Mouse (Mus musculus): ENCODE data around the gene Kndc1. TPM values are rescaled to one million over a fixed set of nuclear protein-coding genes. Genes with fewer than 3 reads are reported as not detected.

Gene Kndc1
- polyA plus RNA-seq, 1 experiment from 2014 or later, result 0.26 TPM

GRCm38 (mm10) chr7:139980778-139981177, 86.3 kb downstream of the Kndc1 start:
- Histone ChIP-seq H3K27ac (no peak overlapping the region), H3K4me1 (peaks cover 18% of the 10 kb centered on the region), H3K4me3 (no peak overlapping the region), H3K27me3 (ENCODE audit: poor library complexity, severe bottlenecking) (peaks cover 36% of the 10 kb centered on the region), H3K36me3 (replicated peaks) (peaks cover 7% of the 10 kb centered on the region), H3K9me3 (no peaks in the 10 kb centered on the region)
- 55% methylated on average over 3 of the region's 3 CpGs for WGBS
- no peak for DNase-seq (ENCODE audit: extremely low spot score, low spot score)

GRCm38 (mm10) chr7:139982058-139982457, 87.6 kb downstream of the Kndc1 start:
- no peaks in the 10 kb centered on the region for H3K9me3 ChIP-seq
- peaks cover 26% of the 10 kb centered on the region for H3K27me3 ChIP-seq (ENCODE audit: poor library complexity, severe bottlenecking)
- H3K36me3 ChIP-seq (replicated peaks), result peaks cover 9% of the 10 kb centered on the region
- 90% methylated on average over 11 of the region's 11 CpGs for WGBS
- H3K4me3 ChIP-seq, result no peak overlapping the region
- DNase-seq (ENCODE audit: extremely low spot score, low spot score), result no peak
- H3K27ac ChIP-seq, result no peak overlapping the region
- H3K4me1 ChIP-seq, result peaks cover 16% of the 10 kb centered on the region

GRCm38 (mm10) chr7:139984505-139984904, 90.0 kb downstream of the Kndc1 start:
- H3K4me1 ChIP-seq, result no peaks in the 10 kb centered on the region
- H3K27ac ChIP-seq, result no peak overlapping the region
- peaks cover 12% of the 10 kb centered on the region for H3K27me3 ChIP-seq (ENCODE audit: poor library complexity, severe bottlenecking)
- H3K36me3 ChIP-seq (replicated peaks), result peaks cover 9% of the 10 kb centered on the region
- WGBS, result 89% methylated on average over 11 of the region's 11 CpGs
- DNase-seq (ENCODE audit: extremely low spot score, low spot score), result no peak
- no peak overlapping the region for H3K4me3 ChIP-seq
- no peaks in the 10 kb centered on the region for H3K9me3 ChIP-seq

GRCm38 (mm10) chr7:139988272-139988671, 93.8 kb downstream of the Kndc1 start:
- WGBS, result 88% methylated on average over 9 of the region's 9 CpGs

GRCm38 (mm10) chr7:139990864-139991394, 96.4 kb downstream of the Kndc1 start:
- no peak for DNase-seq (ENCODE audit: extremely low spot score, low spot score)
- Histone ChIP-seq H3K4me3 (no peak overlapping the region), H3K4me1 (no peaks in the 10 kb centered on the region), H3K27me3 (ENCODE audit: poor library complexity, severe bottlenecking) (0 out of 2 replicates have a peak, but pooled peaks cover 6% of the 10 kb centered on the region), H3K27ac (no peak overlapping the region), H3K9me3 (no peaks in the 10 kb centered on the region), H3K36me3 (replicated peaks) (peaks cover 21% of the 10 kb centered on the region)
- 76% methylated on average over 8 of the region's 8 CpGs for WGBS

More at GRCm38 (mm10) chr7:139988272-139988671, 93.8 kb downstream of the Kndc1 start:
- Histone ChIP-seq H3K27ac (no peak overlapping the region), H3K36me3 (replicated peaks) (peaks cover 9% of the 10 kb centered on the region), H3K27me3 (ENCODE audit: poor library complexity, severe bottlenecking) (peaks cover 6% of the 10 kb centered on the region; the same call in 1 of the 2 replicates), H3K4me3 (no peak overlapping the region), H3K4me1 (no peaks in the 10 kb centered on the region), H3K9me3 (no peaks in the 10 kb centered on the region)
- no peak for DNase-seq (ENCODE audit: extremely low spot score, low spot score)

MicroRNAs encoded within 50 kb of the gene (microRNA counts, 519-probe panel; counts per million panel counts)
- 341 counts per million, percentile 65 among the panel's probes with 10 or more counts for microRNA mmu-miR-202-3p
- microRNA mmu-miR-202-5p, result 341 counts per million, percentile 65 among the panel's probes with 10 or more counts

Small RNA genes within 50 kb of the gene (microRNA-seq; reads per million reads assigned to microRNA genes)
- gene Mir202, result not detected
- gene Mir7062, result not detected
- gene mmu-mir-7686, result not detected

Other genes starting within 250 kb of the Kndc1 start
- gene Cfap46, start 210.9 kb upstream of the Kndc1 start, polyA plus RNA-seq (2016; fragmentation: Nextera tagmentation; extraction: Ambion mirVana), result 0.33 and 0.35 TPM in 2 replicates
- gene Adgra1, start 60.5 kb upstream of the Kndc1 start, polyA plus RNA-seq (2016; fragmentation: Nextera tagmentation; extraction: Ambion mirVana), result 1.1 and 1.8 TPM in 2 replicates
- gene Utf1, start 49.1 kb downstream of the Kndc1 start, polyA plus RNA-seq (2016; fragmentation: Nextera tagmentation; extraction: Ambion mirVana), result 0.25 TPM in 1 of 2 replicates, not detected in the other
- 0.67 and 0.91 TPM in 2 replicates for gene 6430531B16Rik, start 84.1 kb downstream of the Kndc1 start, polyA plus RNA-seq (2016; fragmentation: Nextera tagmentation; extraction: Ambion mirVana)
- 1.6 and 2.4 TPM in 2 replicates for gene Adam8, start 97.9 kb downstream of the Kndc1 start, polyA plus RNA-seq (2016; fragmentation: Nextera tagmentation; extraction: Ambion mirVana)
- 39.2 and 41.7 TPM in 2 replicates for gene Zfp511, start 141.7 kb downstream of the Kndc1 start, polyA plus RNA-seq (2016; fragmentation: Nextera tagmentation; extraction: Ambion mirVana)
- gene Tubgcp2, start 142.0 kb downstream of the Kndc1 start, polyA plus RNA-seq (2016; fragmentation: Nextera tagmentation; extraction: Ambion mirVana), result 80.6 and 81.1 TPM in 2 replicates
- 0.31 and 0.69 TPM in 2 replicates for gene Msx3, start 154.4 kb downstream of the Kndc1 start, polyA plus RNA-seq (2016; fragmentation: Nextera tagmentation; extraction: Ambion mirVana)
- 0.58 and 2.1 TPM in 2 replicates for gene Caly, start 187.9 kb downstream of the Kndc1 start, polyA plus RNA-seq (2016; fragmentation: Nextera tagmentation; extraction: Ambion mirVana)
- not detected in 2 replicates for gene Prap1, start 198.7 kb downstream of the Kndc1 start, polyA plus RNA-seq (2016; fragmentation: Nextera tagmentation; extraction: Ambion mirVana)
- gene Fuom, start 207.7 kb downstream of the Kndc1 start, polyA plus RNA-seq (2016; fragmentation: Nextera tagmentation; extraction: Ambion mirVana), result 11.5 and 12.1 TPM in 2 replicates
- 17.2 and 17.3 TPM in 2 replicates for gene Paox, start 221.1 kb downstream of the Kndc1 start, polyA plus RNA-seq (2016; fragmentation: Nextera tagmentation; extraction: Ambion mirVana)
- 151 TPM in 2 replicates for gene Echs1, start 221.8 kb downstream of the Kndc1 start, polyA plus RNA-seq (2016; fragmentation: Nextera tagmentation; extraction: Ambion mirVana)
- 33.9 and 35.0 TPM in 2 replicates for gene Mtg1, start 242.9 kb downstream of the Kndc1 start, polyA plus RNA-seq (2016; fragmentation: Nextera tagmentation; extraction: Ambion mirVana)